Mouse (Mus musculus): Measurements from ENCODE around the gene Fgfbp3.

GRCm38 (mm10) chr19:36903377-36903776, 16.0 kb downstream of the Fgfbp3 start:
- TF ChIP-seq POLR2A (IDR thresholded peaks at IDR 0.05; ENCODE audit: low read depth, low read length) (no peak), CTCF (conservative IDR thresholded peaks at IDR 0.05; ENCODE audit: insufficient read depth, insufficient read length, low read depth, low read length) (no peak)
